Mouse (Mus musculus): Measurements from ENCODE around the gene Susd1.

- TF ChIP-seq CTCF (IDR thresholded peaks at IDR 0.05; ENCODE audit: extremely low read depth, insufficient read depth, insufficient read length, insufficient replicate concordance) = no peak
- no peak for TF ChIP-seq POLR2A (IDR thresholded peaks at IDR 0.05; ENCODE audit: low read depth, low read length)
Observed at GRCm38 (mm10) chr4:59322733-59323132, 115.7 kb downstream of the Susd1 start.

Data from spleen, adult 2 months (tissue).